Mouse (Mus musculus) ES-E14 (cell line): ENCODE data around the gene Zfp799. TPM values are rescaled to one million over a fixed set of nuclear protein-coding genes. Genes with fewer than 3 reads are reported as not detected.

Source experiments
- DNase-seq: peaks from one replicate; pipeline ENCODE4 v3.0.0-alpha.2; 2013; ENCODE audit warnings: low read depth, low spot score
- H3K27ac ChIP-seq: 2 replicates; pipeline ENCODE4 v1.5.1; 2012; ENCODE audit warnings: low read depth, mild to moderate bottlenecking, low read length, moderate library complexity, mixed read lengths; ENCODE audit not compliant: poor library complexity, insufficient read depth, severe bottlenecking
- H3K36me3 ChIP-seq: 2 replicates; pipeline ENCODE4 v1.6.1; 2012; ENCODE audit warnings: mild to moderate bottlenecking, low read length, moderate library complexity, mixed read lengths; ENCODE audit not compliant: control insufficient read depth, poor library complexity, insufficient read depth, severe bottlenecking
- H3K4me1 ChIP-seq, 2 experiments: fragments of 150-350 bp in 1 of 2; sonication (generic) in 1 of 2; 2 replicates each; pipeline ENCODE4 v1.6.1; 2012; ENCODE audit warnings: low read length in 2 of 2, mild to moderate bottlenecking in 1 of 2, mixed read lengths in 1 of 2; ENCODE audit not compliant: control insufficient read depth in 2 of 2, insufficient read depth in 2 of 2, poor library complexity in 1 of 2
- H3K4me3 ChIP-seq, 2 experiments: fragments of 150-350 bp in 1 of 2; sonication (generic) in 1 of 2; 2 replicates each; pipeline ENCODE4 v1.5.1; 2012; ENCODE audit warnings: low read length in 2 of 2, low read depth in 1 of 2, mild to moderate bottlenecking in 1 of 2, mixed read lengths in 1 of 2; ENCODE audit not compliant: insufficient read depth in 1 of 2, poor library complexity in 1 of 2, severe bottlenecking in 1 of 2
- H3K9ac ChIP-seq: 2 replicates; pipeline ENCODE4 v1.6.1; 2012; ENCODE audit warnings: low read depth, mild to moderate bottlenecking, low read length, mixed read lengths; ENCODE audit not compliant: poor library complexity, insufficient read depth, severe bottlenecking
- H3K9me3 ChIP-seq: fragments of 150-350 bp; sonication (generic); 2 replicates; pipeline ENCODE4 v1.6.1; 2012; ENCODE audit warnings: low read depth, mild to moderate bottlenecking, low read length; ENCODE audit not compliant: control insufficient read depth, insufficient read depth
- CHD2 ChIP-seq: IDR thresholded peaks from 2 replicates; pipeline ENCODE4 v1.6.1; 2014; ENCODE audit warnings: mild to moderate bottlenecking, low read depth, low read length, inconsistent platforms
- HCFC1 ChIP-seq: IDR thresholded peaks from 2 replicates; pipeline ENCODE4 v1.6.1; 2012; ENCODE audit warnings: low read length, inconsistent platforms, borderline replicate concordance; ENCODE audit not compliant: insufficient read depth
- MAFK ChIP-seq: IDR thresholded peaks from 2 replicates; pipeline ENCODE4 v1.6.1; 2014; ENCODE audit warnings: mild to moderate bottlenecking, low read depth, low read length, inconsistent platforms; ENCODE audit not compliant: insufficient read depth
- ZC3H11A ChIP-seq: IDR thresholded peaks from 2 replicates; pipeline ENCODE4 v1.6.1; 2012; ENCODE audit warnings: low read depth, mild to moderate bottlenecking, inconsistent platforms, low read length, borderline replicate concordance
- ZNF384 ChIP-seq: IDR thresholded peaks from 2 replicates; pipeline ENCODE4 v1.6.1; 2012; ENCODE audit warnings: low read depth, low read length, inconsistent platforms
- in situ Hi-C, 2 experiments: fragments of 600-800 bp; cut with MboI; formaldehyde crosslinking; loops; one replicate each; pipeline ENCODE4 v1.15.1; 2025; ENCODE audit warnings: low sequenced_read_pairs in 2 of 2, inconsistent platforms in 1 of 2; ENCODE audit not compliant: unreplicated experiment in 2 of 2
- total RNA-seq: library from RNA; depleted of rRNA; stranded (reverse); fragments of 300-350 nt; gene quantifications from 2 replicates; pipeline ENCODE4 v1.2.3, GENCODE M21; 2012

The Zfp799 gene
- total RNA-seq, 1 experiment, result 9.3 TPM

DNA sequence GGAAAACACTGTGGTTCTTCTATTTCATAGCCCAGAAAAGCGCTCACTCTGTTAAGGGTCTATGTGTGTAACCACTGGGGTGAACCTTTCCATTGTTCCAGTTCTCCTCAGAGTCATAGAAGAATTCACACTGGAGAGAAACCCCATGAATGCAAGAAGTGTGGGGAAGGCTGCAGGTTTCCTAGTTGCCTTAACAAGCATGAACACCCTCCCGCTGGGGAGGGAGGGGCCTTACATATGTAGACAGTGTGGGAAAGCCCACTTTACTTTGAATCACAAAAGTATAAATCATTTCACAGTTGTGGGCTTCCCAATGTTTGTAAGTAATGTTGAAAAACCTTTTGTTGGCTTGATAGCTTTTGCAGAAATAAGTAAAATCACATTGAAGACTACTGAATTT is 11.3 kb upstream of the Zfp799 start:
- Histone ChIP-seq H3K9ac (no peak overlapping the region), H3K9me3 (no peaks in the 10 kb centered on the region), H3K4me3 (no peak overlapping the region), H3K36me3 (no peaks in the 10 kb centered on the region), H3K27ac (no peak overlapping the region), H3K4me1 (peaks cover 0 to 2% of the 10 kb centered on the region in 2 experiments; a peak in 3 of 4 replicates)
- TF ChIP-seq ZNF384 (no peak), HCFC1 (no peak), CHD2 (no peak), ZC3H11A (no peak), MAFK (no peak)
- in situ Hi-C loops, result no loop called here
- no peak for DNase-seq

DNA sequence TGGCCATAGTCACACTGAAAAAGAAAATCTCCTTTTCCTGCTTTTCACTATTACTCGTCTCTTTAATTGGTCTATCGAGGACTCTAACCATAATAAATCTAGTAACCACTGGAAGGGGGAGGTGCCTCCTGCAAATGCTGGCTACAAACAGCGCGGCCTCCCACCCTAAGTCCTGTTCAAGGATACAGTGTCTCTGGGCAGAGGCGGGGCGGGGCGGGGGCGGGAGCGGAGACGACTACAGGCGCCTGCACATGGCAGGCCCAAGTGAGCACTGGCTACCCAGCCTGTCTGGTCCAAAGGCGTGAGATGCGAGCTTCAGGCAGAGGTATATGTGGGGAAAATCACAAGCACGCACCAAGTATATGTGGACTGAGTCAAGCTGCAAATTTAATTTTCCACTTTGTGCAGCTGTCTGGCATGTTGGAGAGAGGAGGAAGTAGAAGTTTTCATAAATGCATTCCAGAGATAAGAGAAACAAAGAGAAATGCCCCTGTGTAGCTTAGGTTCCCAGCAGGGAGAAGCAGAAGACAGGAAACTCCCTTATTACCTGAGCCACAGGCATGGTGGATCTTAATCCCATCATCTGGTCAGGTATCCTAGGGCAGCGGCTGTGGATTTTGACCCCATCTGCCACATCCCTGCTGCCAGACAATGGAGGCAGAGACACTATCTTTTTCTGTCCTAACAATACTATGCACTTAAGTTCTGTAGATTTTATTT is 9.2 kb upstream of the Zfp799 start:
- Histone ChIP-seq H3K4me3 (no peak overlapping the region), H3K27ac (no peak overlapping the region), H3K4me1 (peaks cover 0 to 2% of the 10 kb centered on the region in 2 experiments; a peak in 3 of 4 replicates), H3K9ac (no peak overlapping the region), H3K36me3 (no peaks in the 10 kb centered on the region), H3K9me3 (no peaks in the 10 kb centered on the region)
- no peak for TF ChIP-seq HCFC1
- TF ChIP-seq ZC3H11A, result no peak
- TF ChIP-seq MAFK, result no peak
- TF ChIP-seq CHD2, result no peak
- no peak for TF ChIP-seq ZNF384
- DNase-seq, result no peak
- in situ Hi-C loops, result no loop called here

DNA sequence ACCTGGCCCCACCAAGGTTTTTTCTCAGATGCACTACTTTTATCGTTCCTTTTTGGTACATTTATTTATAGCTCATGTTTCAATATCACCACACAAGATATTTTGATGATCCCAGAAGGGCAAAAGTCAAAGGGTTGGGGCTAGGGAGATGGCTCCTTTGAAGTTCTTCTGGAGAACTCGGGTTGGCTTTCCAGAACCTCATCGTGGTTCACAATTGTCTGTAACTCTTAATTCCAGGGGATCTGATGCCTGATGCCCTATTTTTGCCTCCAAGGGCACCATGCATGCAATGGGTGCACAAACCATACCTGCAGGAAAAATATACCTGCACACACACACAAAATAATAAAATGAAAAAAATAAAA is 339 bp upstream of the Zfp799 start:
- H3K9ac ChIP-seq, result no peak overlapping the region

DNA sequence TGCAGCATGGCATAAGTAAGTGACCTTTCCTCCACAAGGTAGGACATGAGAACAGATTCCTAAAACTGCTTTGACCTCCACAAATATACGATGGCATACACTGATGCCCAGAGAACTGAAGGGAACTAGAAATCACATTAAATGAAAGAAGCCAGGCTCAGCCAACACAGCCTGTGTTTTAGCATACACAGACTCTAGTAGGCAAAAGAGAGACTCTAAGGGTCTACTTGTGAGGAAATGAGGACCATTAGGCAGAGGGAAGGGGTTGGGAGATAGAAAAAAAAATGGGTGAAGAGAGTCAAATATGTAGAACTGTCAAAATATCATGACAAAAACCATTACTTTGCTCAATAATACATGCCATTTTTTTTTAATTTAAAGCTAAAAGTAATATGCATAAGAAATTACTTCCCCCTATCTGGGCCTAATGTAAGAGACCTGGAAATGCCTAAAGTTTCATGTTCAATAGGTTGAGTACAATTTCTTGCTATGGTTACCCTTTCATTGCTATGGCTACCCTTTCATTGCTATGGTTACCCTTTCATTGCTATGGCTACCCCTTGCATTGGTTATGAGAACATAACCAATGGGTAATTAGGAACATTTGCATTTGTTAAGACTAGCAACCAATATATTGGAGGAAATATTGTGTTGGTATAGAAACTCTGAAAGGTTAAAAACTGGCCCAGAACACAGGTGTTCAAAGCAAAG is 13.8 kb downstream of the Zfp799 start:
- DNase-seq, result no peak
- H3K9me3 ChIP-seq, result no peaks in the 10 kb centered on the region
- H3K9ac ChIP-seq, result no peak overlapping the region
- no peak for TF ChIP-seq ZNF384
- no peak overlapping the region for H3K27ac ChIP-seq
- H3K4me3 ChIP-seq, result no peak overlapping the region
- peaks cover 0 to 5% of the 10 kb centered on the region in 2 experiments; a peak in 1 of 4 replicates for H3K4me1 ChIP-seq
- in situ Hi-C loops, result no loop called here
- H3K36me3 ChIP-seq, result peaks cover 19% of the 10 kb centered on the region

More for the DNA sequence above, 339 bp upstream of the Zfp799 start:
- H3K4me1 ChIP-seq, result peaks cover 0 to 2% of the 10 kb centered on the region in 2 experiments; a peak in 2 of 4 replicates
- H3K4me3 ChIP-seq, result peak overlapping the region in 1 of 2 experiments; percentile 99; a peak in 3 of 4 replicates
- no peaks in the 10 kb centered on the region for H3K36me3 ChIP-seq
- TF ChIP-seq HCFC1 (no peak), MAFK (no peak), CHD2 (no peak), ZC3H11A (no peak), ZNF384 (no peak)
- in situ Hi-C loops, result no loop called here
- H3K27ac ChIP-seq, result no peak overlapping the region
- DNase-seq, result no peak
- H3K9me3 ChIP-seq, result no peaks in the 10 kb centered on the region
